Mouse (Mus musculus) olfactory bulb, adult 2 months (tissue): ENCODE data around the gene Gm10638. TPM values are rescaled to one million over a fixed set of nuclear protein-coding genes. Genes with fewer than 3 reads are reported as not detected.
A peak's percentile ranks its signal among the peaks of the same experiment; 100 is the strongest.

Source experiments
- H3K27ac ChIP-seq: fragments of 200-500 bp; 2 replicates; pipeline ENCODE4 v1.5.1; 2012; ENCODE audit warnings: low read depth, low read length; ENCODE audit not compliant: insufficient read depth
- H3K4me1 ChIP-seq: fragments of 200-500 bp; 2 replicates; pipeline ENCODE4 v1.6.1; 2012; ENCODE audit warnings: low read length; ENCODE audit not compliant: control insufficient read depth, insufficient read depth
- H3K4me3 ChIP-seq: fragments of 200-500 bp; 2 replicates; pipeline ENCODE4 v1.5.1; 2012; ENCODE audit warnings: mild to moderate bottlenecking, low read depth, low read length, moderate library complexity; ENCODE audit not compliant: insufficient read depth
- CTCF ChIP-seq: fragments of 200-500 bp; IDR thresholded peaks from 2 replicates; pipeline ENCODE4 v1.5.1; 2012; ENCODE audit warnings: low read depth, mild to moderate bottlenecking, low read length, moderate library complexity; ENCODE audit not compliant: insufficient read depth
- POLR2A ChIP-seq: fragments of 200-500 bp; IDR thresholded peaks from 2 replicates; pipeline ENCODE4 v1.6.1; 2012; ENCODE audit warnings: mild to moderate bottlenecking, low read depth, low read length, moderate library complexity; ENCODE audit not compliant: insufficient read depth
- WGBS: fragments of 180-500 bp; shearing (Covaris S2); methylation state at CpG from one replicate; pipeline ENCODE4 v1.1.7; 2018; 5-methylcytosine and 5-hydroxymethylcytosine counted together
- polyA plus RNA-seq: library from polyadenylated mRNA; stranded (reverse); fragments of >200 nt; gene quantifications from 2 replicates; pipeline ENCODE4 v1.2.4, GENCODE M21; 2012; ENCODE audit warnings: low replicate concordance; ENCODE audit not compliant: missing spikeins, insufficient read depth, insufficient read length

Gm10638 gene
- polyA plus RNA-seq, 1 experiment: not detected

- Histone ChIP-seq H3K27ac (peak overlapping the region; percentile 36; the same call in 1 of the 2 replicates), H3K4me3 (no peak overlapping the region), H3K4me1 (peaks cover 15% of the 10 kb centered on the region)
- WGBS: 72% methylated on average over 9 of the region's 9 CpGs
- TF ChIP-seq CTCF (no peak), POLR2A (no peak)
Observed at GRCm38 (mm10) chr8:86766548-86767211, 21.2 kb downstream of the Gm10638 start.

- Histone ChIP-seq H3K4me3 (no peak overlapping the region), H3K4me1 (peaks cover 13% of the 10 kb centered on the region), H3K27ac (no peak overlapping the region)
- WGBS: 48% methylated on average over 5 of the region's 5 CpGs
- no peak for TF ChIP-seq CTCF
- no peak for TF ChIP-seq POLR2A
Observed at GRCm38 (mm10) chr8:86768499-86768898, 23.0 kb downstream of the Gm10638 start.

GRCm38 (mm10) chr8:86769945-86770715 is 24.6 kb downstream of the Gm10638 start:
- Histone ChIP-seq H3K27ac (no peak overlapping the region), H3K4me1 (peaks cover 13% of the 10 kb centered on the region), H3K4me3 (no peak overlapping the region)
- WGBS: 76% methylated on average over 1 of the region's 1 CpGs
- TF ChIP-seq POLR2A: no peak
- no peak for TF ChIP-seq CTCF

- WGBS: 92% methylated on average over 8 of the region's 8 CpGs
- no peak overlapping the region for H3K27ac ChIP-seq
- no peak overlapping the region for H3K4me3 ChIP-seq
- TF ChIP-seq POLR2A (no peak), CTCF (no peak)
- H3K4me1 ChIP-seq: peaks cover under 1% of the 10 kb centered on the region; the same call in 1 of the 2 replicates
Observed at GRCm38 (mm10) chr8:86779207-86779606, 33.7 kb downstream of the Gm10638 start.

GRCm38 (mm10) chr8:86781094-86781493 is 35.6 kb downstream of the Gm10638 start:
- peaks cover 3% of the 10 kb centered on the region; the same call in 1 of the 2 replicates for H3K4me1 ChIP-seq
- 94% methylated on average over 8 of the region's 8 CpGs for WGBS
- H3K27ac ChIP-seq: no peak overlapping the region
- TF ChIP-seq POLR2A (no peak), CTCF (no peak)
- H3K4me3 ChIP-seq: no peak overlapping the region

- no peak overlapping the region for H3K4me3 ChIP-seq
- H3K27ac ChIP-seq: no peak overlapping the region
- TF ChIP-seq CTCF (no peak), POLR2A (no peak)
- H3K4me1 ChIP-seq: peaks cover 17% of the 10 kb centered on the region
- WGBS: 48% methylated on average over 5 of the region's 5 CpGs
Observed at GRCm38 (mm10) chr8:86786498-86786897, 41.0 kb downstream of the Gm10638 start.

- WGBS: 49% methylated on average over 12 of the region's 12 CpGs
- Histone ChIP-seq H3K4me3 (no peak overlapping the region), H3K4me1 (peaks cover 17% of the 10 kb centered on the region), H3K27ac (no peak overlapping the region)
- no peak for TF ChIP-seq CTCF
- no peak for TF ChIP-seq POLR2A
Observed at GRCm38 (mm10) chr8:86787891-86788420, 42.5 kb downstream of the Gm10638 start.

- no peak overlapping the region for H3K4me3 ChIP-seq
- H3K4me1 ChIP-seq: peaks cover 15% of the 10 kb centered on the region
- H3K27ac ChIP-seq: no peak overlapping the region
- no peak for TF ChIP-seq POLR2A
- 95% methylated on average over 1 of the region's 1 CpGs for WGBS
Observed at GRCm38 (mm10) chr8:86789576-86789975, 44.1 kb downstream of the Gm10638 start.

- no peak overlapping the region for H3K4me3 ChIP-seq
- H3K27ac ChIP-seq: no peak overlapping the region
- TF ChIP-seq CTCF: no peak
- no peak for TF ChIP-seq POLR2A
- H3K4me1 ChIP-seq: peaks cover 10% of the 10 kb centered on the region
- 88% methylated on average over 6 of the region's 6 CpGs for WGBS
Observed at GRCm38 (mm10) chr8:86791542-86791941, 46.0 kb downstream of the Gm10638 start.
